Mouse (Mus musculus) cortical plate, adult 2 months (tissue): ENCODE results near the gene Rilpl1.

Experiments used
- CTCF ChIP-seq: fragments of 200-500 bp; IDR thresholded peaks from 2 replicates; pipeline ENCODE4 v1.5.1; 2011; ENCODE audit warnings: mild to moderate bottlenecking, control low read depth, low read length; ENCODE audit not compliant: insufficient read depth; ENCODE audit errors: extremely low read depth
- POLR2A ChIP-seq: fragments of 200-500 bp; IDR thresholded peaks from 2 replicates; pipeline ENCODE4 v1.6.1; 2011; ENCODE audit warnings: mild to moderate bottlenecking, low read length, control low read depth; ENCODE audit not compliant: insufficient read depth; ENCODE audit errors: extremely low read depth

DNA sequence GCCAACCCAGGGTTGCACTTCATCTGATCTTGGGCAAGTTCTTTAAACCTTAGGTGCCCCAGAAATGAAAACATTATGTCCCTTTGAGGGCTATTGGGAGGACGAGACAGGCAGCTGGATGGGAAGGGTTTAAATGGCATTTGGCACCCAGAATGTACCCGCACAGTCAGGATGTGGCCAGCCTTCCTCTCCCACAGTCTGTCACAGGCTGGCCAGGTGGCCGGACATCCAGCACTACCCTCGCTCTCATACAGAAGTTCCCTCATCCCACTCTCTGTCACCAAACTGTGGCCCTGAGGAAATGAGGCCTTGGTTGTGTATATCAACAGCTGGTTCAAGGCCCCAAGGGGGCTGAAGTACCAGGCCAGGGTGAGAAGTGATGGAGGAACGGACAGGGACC is 6.2 kb downstream of the Rilpl1 start:
- TF ChIP-seq CTCF (no peak), POLR2A (no peak)
